Mouse (Mus musculus) testis, postnatal 10 days (tissue): Measurements from ENCODE around the gene Ufl1.
A peak's percentile ranks its signal among the peaks of the same experiment; 100 is the strongest.
"Not testable (repeated sequence)": the region's sequence is repeated elsewhere in the genome, so short reads cannot be mapped to it uniquely, and the experiment has no call there.

Source experiments
- DNase-seq: peaks from one replicate; pipeline ENCODE4 v3.0.0; 2021; ENCODE audit warnings: low spot score

Ufl1 gene

DNA sequence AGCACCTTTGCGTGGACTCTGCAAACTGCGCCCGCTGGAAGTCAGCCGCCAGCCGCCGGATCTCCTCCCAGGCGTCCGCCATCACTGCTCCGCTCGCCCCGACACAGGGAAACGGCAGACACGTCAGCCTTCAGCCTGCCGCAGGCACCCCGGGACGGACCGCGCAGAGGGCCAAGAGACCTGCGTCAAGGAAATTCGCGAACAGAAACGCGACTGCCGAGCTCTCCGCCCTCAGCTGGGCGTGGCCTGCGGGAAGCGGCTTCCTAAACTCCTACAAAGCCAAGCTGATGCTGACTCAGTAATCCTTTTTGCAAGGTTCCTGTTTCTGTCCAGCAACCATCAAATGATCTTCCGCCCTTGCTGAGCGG, at the start of gene Ufl1:
Ufl1 (minus strand) TSS at position 151 of the 368 bp plus-strand sequence.
- peak; percentile 96 for DNase-seq

DNA sequence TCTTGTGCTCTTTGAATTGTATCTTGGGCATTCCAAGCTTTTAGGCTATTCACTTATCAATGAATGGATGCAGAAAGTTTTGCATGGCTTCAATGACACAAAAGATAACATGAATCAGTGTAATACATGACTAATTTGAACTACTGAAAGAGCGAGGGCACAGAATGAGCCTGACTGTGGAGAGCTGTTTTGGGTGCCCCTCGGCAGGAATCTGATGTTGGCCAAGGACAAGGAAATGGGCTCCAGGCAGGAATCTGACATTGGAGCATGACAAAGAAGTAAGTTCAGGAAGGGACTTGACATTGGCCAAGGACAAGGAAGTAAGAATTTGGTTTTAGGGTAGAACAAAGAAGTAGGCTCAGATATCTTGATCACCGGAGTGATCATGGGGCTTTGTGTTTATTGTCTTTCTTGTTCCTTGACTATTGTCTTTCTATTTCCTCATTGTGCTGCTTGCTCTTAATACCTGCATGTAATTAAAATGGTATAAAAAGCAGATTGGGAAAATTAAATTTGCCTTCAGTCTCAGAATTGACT, 44.1 kb upstream of the Ufl1 start:
- no peak for DNase-seq

DNA sequence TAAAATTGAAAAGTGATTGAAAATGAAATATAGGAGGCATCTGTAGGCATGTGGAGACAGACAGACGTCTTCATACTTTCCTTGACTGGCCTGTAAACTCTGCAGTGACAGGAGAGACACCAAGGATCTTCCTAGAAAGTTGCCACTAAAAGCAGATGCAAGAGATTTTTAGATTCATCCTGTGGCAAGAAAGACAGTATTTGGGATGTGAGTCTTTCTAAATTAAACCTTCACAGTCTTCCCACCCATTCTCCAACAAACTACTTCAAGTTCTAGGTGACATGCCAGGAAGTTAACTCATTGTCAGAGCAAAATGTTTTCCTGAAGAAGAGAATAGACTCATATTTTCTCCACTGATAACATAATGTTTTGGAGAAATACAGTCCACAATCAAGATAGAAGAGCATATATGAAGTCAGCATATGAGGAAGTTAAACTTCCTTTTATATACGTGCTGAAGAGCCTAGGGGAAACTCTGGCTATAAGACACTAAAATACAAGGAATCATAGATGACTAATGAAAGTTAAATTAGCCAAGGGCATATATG, 41.1 kb upstream of the Ufl1 start:
- DNase-seq, result no peak

DNA sequence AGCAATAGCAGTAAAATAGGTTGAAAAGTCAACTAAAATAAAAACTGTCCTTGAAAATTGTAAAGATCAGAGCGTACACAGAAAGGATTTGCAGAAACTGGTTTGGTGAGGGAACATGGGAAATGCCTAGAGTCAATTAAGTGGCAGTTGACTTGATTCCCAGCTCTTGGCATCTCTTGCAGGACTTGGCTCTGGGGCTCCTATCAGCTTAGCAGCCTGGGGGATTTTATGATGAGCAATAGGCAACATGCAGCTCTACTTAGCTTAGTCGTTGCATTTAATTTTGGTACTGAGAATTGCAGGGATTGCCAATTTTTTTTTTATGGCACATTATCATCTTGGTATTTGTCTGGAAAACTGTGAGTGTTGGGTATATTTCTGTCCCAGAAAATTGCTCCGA, 32.1 kb upstream of the Ufl1 start:
- DNase-seq, result no peak

DNA sequence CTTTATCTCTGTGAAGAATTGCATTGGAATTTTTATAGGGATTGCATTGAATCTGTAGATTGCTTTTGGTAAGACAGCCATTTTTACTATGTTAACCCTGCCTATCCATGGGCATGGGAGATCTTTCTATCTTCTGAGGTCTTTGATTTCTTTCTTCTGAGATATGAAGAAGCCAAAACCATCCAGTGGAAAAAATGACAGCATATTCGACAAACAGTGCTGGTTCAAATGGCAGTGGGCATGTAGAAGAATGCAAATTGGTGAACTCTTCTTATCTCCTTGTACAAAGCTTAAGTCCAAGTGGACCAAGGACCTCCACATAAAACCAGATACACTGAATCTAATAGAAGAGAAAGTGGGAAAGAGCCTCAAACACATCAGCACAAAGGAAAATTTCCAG, 3.4 kb upstream of the Ufl1 start:
- DNase-seq, result not testable (repeated sequence)

DNA sequence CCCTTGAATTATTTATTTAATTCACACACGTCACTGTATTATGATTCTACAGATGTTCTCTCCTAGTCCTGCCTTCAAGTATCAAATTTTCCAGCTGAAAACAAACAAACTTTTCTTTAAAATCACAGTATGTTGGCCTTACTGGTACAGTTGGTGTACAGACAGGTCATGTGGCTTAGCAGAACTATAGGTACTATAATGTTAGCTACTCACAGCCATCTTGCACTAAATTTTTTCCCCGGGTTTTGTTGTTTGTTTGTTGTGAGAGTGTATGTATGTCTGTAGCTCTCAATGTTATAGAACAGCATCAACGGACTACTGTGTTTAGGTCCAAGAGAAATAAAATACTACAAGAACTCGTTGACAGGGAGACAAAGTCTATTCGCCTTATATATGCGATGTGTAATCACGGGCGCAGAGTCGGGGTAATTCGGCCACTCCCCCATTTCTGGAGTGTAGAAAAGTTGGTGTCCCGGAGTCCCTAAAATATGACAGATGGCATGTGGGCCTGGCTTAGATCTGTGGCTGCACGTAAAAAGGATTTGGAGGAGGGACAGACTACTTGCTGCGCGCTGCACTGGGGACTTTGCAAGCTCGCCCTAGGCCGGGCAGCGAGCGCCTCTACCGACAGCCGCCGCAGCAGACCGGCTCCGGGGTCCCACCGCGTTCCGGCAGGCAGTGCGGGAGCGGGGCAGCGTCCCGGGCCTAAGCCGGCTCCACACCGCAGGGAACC, 517 bp downstream of the Ufl1 start:
- DNase-seq, result no peak

DNA sequence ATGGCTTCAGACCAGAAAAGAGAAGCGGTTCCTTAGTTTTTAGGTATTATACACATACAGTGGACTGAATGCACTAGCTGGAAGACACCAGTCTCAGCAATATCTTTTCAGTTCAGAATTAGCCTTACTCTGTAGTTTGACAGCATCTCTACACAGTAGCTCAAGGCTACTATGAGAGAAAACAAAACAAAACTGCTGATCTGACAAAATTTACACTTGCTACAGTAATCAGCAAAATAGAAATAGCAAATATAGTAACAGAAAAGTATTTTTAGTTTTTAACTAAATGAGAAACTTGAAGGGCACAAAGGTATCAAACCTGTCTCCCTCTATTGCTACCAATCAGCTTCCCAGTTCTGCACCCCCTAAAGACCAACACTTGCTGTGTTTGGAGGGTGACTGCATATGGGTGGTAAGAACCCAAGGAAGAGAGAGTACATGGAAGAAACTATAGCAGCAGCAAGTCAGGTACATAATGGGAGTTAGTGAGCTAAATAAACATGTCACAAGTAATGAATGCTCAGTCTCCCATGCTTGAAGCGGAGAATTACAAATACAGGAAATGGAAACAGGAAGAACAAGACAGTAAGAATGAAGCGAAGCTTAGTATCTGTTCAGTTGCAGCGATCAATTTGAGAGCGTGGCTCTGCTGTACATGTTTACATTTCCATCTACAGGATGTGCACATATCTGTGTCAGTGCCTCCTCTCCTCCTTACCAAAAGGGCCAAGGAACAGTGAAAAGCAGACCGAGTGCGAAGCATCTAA, 8.6 kb downstream of the Ufl1 start:
- no peak for DNase-seq

DNA sequence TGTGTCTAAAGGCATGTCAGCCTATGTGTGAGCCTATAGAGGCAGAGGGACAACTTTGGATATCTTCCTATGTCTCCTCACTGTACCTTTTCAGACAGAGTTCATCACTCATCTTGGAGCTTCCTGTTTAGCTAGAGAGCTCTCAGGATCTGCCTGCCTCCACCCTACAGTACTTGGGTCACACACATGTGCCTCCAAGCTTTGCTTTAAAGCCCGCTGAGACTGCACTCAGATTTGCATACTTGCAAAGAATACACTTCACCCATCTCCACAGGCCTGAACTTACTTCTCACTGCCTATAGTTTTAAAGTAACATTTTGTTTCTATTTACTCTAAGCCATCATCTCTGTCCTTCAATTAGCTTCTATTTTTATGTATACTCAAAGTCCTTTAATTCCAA, 9.7 kb downstream of the Ufl1 start:
- DNase-seq, result no peak

DNA sequence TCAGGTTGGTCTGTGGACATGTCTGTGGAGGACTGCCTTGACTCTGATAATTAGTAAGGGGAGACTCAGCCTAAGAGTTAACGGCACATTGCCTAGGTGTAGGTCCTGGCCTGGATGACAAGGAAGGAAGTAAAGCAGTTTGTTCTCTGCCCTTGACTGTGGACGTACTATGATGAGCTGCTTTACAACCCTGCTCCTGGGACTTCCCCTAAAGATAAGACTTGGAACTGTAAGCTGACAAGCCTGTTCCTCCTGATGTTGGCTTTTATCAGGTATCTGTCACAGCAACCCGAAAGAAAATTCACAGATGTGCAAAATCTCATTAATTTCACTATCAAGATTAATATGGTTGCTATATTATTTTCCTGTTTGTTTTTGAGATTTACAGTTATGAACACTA, 14.5 kb downstream of the Ufl1 start:
- no peak for DNase-seq

DNA sequence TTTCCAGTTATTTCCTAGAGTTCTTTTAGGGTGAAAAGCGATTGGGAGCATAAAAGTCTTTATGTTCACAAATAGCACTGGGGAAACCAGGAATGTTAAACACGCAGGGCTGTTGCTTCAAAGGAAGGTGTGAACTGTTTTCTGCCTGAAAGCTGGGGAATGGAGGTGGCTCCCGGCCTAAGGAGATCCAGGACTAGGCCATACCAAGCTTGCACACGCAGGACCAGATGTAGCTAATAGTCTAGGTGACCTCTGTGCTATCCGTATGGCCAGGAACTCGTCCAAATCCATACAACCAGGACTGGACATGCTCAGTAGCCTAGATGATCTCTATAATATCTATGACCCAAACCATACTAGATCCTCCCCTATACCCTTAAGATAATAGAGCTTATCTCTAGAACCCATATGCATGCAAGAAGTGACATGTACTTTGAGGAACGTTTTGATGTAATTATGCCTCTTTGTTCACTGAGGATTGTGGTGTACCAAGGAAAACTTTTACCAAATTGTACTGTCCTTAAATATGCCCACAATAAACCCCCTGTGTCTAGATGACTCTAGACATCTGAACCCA, 23.7 kb downstream of the Ufl1 start:
- no peak for DNase-seq

DNA sequence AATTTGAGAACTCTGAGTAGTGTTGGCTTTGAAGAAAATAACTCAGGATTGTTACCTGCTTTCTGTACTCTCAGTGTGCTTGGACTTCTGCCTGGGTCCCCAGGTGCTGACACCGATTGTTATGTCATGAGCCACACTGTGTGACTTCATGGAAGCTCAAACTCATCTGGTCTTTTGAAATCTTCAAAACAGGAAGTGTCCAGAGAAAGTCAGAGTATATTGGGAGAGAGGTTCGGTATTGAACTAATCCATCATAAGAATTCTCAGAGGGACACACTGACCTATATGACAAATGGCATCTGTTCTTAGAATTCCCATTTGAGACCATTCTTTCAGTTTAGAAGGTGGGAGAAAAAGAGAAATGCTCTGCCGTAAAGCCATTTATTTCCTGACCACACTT, 38.8 kb downstream of the Ufl1 start, which contains the start of gene Fhl5:
Fhl5 (minus strand) TSS at position 101 of the 400 bp plus-strand sequence.
- no peak for DNase-seq

DNA sequence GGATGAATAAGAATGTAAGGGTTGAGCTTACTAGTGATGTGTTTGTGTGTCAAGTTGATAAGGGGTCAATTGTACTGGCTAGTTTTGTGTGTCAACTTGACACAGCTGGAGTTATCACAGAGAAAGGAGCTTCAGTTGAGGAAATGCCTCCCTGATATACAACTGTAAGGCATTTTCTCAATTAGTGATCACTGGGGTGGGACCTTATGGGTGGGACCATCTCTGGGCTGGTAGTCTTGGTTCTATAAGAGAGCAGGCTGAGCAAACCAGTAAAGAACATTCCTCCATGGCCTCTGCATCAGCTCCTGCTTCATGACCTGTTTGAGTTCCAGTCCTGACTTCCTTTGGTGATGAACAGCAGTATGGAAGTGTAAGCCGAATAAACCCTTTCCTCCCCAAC, 46.0 kb downstream of the Ufl1 start:
- not testable (repeated sequence) for DNase-seq

DNA sequence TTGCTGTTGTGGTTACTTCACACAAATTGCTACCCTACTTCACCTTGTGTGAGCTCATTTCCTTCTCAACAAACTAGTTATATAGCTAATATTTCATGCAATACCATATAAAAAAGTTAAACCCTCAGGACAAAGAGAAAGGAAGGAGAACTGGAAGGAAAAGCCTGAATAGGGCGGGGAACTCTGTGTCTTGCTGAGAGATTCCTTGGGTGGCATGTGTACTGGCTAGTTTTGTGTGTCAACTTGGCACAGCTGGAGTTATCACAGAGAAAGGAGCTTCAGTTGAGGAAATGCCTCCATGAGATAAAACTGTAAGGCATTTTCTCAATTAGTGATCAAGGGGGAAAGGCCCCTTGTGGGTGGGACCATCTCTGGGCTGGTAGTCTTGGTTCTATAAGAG, 47.9 kb downstream of the Ufl1 start:
- not testable (repeated sequence) for DNase-seq

DNA sequence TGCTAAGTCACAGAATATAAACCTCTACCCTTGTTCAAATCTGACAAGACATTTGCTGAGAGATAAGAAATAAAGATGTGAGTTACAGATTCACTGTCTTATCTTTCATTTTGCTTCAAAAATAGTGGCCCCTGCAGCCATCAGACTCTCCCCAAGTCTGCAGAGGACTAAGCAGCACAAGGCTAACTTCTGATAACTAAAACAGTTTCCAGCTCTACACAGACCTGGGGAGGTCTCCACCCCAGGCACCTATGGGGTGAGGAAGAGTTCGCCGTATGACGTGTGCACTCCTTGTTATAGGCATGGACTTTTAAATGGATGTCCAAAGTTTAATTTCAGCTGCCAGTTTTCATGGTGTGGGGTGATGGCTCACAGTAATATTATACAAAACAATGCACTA, 49.1 kb downstream of the Ufl1 start:
- no peak for DNase-seq

DNA sequence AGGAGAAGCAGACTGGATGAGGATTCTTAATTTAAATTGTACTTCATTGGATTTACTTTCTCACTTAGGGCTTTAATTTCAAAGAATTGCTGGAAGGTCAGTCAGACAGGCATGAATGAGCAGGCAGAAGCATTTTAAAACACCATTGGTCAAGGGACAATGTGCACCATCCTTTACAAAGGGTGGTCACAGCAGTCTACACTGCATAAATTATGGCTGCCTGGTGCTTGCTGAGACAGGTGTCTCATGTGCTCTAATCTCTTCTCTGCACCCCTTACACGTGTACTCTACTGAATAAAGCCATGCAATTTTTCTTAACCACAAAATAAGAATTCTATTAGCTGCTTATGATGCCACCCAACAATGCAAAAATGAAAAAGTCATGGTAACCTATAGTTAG, 54.1 kb downstream of the Ufl1 start:
- no peak for DNase-seq

DNA sequence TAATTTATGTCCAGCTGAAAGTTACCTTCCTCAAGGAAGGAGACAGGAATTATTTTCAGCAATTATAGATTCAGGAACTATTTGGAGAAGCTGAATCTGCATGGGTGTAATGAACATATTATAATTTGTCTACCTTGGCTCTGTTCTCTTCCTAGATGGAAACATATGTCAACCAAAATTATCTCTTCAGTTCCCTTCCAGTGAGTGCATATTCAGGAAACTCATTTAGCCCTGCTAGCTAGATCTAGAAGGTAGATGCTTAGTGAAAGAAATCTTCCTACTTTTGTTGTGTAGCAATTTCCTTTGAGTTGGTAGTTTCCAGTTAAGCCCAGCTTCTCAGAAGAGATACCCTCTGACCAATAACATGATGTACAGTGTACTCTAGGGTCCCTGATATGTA, 59.7 kb downstream of the Ufl1 start:
- no peak for DNase-seq

DNA sequence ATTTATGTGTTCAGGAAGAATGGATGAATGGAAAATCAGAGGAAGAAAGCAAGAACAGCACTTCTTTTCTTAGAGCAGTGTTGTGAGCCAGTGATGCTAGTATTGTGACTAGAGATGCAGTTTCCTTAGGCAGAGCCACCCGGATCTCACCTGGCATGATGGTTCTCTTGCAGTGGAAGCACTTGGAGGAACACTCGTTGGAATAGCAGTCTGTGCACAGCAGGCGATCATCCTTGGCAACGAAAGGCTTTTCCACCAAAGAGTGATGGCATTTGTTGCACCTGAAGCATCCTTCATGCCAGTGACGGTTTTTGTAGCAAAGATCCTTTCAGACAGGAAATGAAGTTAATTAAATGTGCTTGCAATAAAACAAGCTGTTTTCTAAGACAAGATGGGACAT, 68.2 kb downstream of the Ufl1 start:
- no peak for DNase-seq

DNA sequence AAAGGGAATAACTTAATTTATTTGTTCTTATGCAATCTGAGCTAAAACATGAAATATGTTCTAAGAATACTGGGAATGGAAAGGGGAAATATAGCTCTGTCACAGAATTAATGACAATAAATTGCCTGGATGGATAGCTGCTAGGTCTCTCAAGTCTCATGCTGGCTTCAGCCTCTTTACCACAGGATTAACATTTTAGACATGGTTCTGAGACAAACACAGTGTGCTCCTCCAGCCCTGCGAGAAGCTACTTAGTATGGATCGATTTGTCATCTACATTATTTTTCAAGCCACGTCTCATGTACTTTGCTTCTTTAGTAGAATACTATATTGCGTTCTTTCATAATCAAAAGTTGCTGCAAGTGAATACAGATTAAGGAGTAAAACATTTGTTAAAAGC, 75.5 kb downstream of the Ufl1 start:
- no peak for DNase-seq
